Mouse (Mus musculus) layer of hippocampus, adult 18-20 months (tissue): ENCODE data around the gene Krtap10-10. TPM values are rescaled to one million over a fixed set of nuclear protein-coding genes. Genes with fewer than 3 reads are reported as not detected.
"Not testable (repeated sequence)": the region's sequence is repeated elsewhere in the genome, so short reads cannot be mapped to it uniquely, and the experiment has no call there.

Experiments used
- DNase-seq, 2 experiments: peaks; one replicate each; pipeline ENCODE4 v3.0.0; 2022; ENCODE audit warnings: low spot score in 2 of 2
- long read RNA-seq: library from polyadenylated mRNA; stranded (forward); transcript quantifications from one replicate; pipeline ENCODE4 v2.0.0, GENCODE M21; 2021
- total RNA-seq, 2 experiments: library from RNA; stranded (reverse); gene quantifications; 2 replicates each; pipeline ENCODE4 v1.2.3; 2021

Krtap10-10 gene
- total RNA-seq: not detected
- long read RNA-seq: 0 reads

DNA sequence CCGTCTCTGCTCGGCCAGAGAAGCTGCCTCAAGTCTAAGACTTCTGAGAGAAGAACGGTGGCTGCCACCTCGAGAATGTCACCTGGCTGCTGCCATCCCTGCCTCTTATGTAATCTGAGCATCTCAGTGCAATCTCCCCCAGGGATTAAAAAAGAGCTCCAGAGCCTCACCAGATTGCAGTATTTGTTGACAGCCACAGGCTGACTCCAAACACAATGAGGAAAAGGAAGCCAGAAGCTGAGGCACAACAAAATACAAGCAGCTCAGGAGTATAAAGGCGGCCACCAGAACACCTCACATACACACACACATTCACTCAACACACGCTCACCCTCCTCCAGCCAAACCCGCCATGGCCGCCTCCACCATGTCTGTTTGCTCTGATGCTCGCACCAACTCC lies at the start of gene Krtap10-10:
Gene Krtap10-10, plus strand, starts transcription at position 301 of the 400 bp plus-strand sequence.
- DNase-seq: peak in 1 of 2 experiments; percentile 6

DNA sequence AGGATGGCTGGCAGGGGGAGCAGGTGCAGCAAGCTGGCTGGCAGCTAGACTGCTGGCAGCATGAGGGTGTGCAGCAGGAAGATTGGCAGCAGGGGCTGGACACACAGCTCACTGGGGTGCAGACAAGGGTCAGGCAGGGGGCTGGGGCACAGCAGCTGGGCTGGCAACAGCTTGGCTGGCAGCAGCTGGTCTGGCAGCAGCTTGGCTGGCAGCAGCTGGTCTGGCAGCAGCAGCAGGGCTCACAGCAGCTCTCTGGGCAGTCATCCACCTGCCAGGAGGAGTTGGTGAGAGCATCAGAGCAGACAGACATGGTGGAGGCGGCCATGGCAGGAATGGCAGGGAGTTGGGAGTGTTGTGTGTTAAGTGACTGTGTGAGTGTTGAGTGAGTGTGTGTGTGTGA lies 47.9 kb upstream of the Krtap10-10 start, which contains the start of gene Gm7137:
Gene Gm7137, minus strand, starts transcription at position 325 of the 400 bp plus-strand sequence.
- not testable (repeated sequence) for DNase-seq

DNA sequence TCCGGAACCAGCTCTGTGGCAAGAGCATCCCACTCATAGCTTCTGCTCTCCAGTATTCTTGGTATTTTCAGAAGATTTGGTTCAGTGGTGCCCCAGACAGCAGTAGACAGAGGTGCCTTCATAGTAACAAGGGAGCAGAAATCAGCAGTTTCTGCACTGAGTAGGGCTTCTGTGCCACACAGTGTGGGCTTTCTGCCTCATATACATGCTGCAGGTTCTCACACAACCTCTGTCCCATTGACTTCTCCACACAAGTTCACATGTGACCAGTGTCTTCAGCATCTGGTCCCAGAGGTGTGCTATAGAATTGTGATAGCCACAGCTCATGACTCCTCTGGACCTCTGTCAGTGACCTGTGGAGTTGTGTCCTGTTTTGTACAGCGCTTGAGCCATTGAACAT lies 47.1 kb upstream of the Krtap10-10 start:
- DNase-seq: no peak

DNA sequence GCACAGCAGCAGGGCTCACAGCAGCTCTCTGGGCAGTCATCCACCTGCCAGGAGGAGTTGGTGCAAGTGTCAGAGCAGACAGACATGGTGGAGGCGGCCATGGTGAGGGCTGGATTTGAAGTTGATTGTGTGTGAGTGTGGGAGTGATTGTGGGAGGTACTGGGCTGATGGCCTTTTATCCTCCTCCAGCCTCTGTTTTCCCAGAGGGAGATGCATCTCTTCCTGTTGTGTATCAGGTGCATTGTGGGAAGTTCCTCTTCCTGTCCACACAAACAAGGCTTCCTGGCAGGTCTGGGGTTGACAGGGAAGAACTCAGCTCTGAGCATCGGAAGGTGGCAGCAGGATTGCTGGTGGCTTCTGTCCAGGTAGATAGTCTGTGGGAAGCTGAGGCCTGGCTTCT lies 40.8 kb upstream of the Krtap10-10 start, which contains the start of gene Gm9639:
Gene Gm9639, minus strand, starts transcription at position 101 of the 400 bp plus-strand sequence.
- no peak for DNase-seq

DNA sequence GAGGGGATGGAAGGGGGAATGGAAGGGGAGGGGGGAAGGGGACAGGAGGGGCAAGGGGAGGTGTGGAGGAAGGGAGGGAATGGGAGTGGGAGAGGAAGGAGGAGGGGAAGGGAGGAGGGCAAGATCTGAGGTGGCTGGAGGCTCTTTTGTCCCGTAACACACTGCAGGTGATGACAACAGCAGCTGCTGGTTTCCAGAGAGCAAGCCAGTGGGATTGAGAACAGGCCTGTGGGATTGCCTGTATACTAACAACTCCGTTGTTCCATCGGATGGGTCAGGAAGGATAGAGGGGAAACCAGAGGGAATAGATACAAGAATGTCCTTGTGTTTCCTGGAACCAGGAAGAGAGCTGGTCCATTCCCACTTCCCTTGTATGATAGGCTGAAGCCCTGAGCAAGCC lies 38.1 kb upstream of the Krtap10-10 start:
- DNase-seq: no peak

DNA sequence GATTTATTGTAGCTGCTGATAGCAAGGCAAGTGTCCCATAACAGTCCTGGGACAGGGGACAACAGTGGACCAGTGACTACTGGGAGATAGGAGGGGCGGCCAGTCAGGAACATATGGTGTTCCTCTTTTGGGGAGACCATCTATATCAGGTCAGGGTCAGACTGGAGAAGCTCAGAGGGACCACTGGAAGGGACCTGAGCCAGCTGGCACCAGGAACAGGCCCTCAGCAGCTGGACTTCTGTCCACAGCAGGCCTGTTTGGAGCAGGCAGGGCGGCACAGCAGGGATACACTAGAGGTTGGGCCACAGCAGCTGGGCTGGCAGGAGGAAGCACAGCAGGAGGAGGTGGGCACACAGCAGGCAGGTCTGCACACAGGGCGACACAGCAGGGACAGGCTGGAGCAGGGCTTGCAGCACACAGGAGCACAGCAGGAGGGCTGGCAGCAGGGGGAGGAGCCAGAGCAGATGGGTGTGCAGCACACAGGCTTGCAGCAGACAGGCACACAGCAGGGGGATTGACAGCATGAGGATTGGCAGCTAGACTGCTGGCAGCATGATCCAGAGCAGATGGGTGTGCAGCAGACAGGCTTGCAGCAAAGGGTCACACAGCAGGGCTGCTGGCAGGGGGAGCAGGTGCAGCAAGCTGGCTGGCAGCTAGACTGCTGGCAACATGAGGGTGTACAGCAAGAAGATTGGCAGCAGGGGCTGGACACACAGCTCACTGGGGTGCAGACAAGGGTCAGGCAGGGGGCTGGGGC lies 37.4 kb upstream of the Krtap10-10 start:
- DNase-seq: not testable (repeated sequence)

DNA sequence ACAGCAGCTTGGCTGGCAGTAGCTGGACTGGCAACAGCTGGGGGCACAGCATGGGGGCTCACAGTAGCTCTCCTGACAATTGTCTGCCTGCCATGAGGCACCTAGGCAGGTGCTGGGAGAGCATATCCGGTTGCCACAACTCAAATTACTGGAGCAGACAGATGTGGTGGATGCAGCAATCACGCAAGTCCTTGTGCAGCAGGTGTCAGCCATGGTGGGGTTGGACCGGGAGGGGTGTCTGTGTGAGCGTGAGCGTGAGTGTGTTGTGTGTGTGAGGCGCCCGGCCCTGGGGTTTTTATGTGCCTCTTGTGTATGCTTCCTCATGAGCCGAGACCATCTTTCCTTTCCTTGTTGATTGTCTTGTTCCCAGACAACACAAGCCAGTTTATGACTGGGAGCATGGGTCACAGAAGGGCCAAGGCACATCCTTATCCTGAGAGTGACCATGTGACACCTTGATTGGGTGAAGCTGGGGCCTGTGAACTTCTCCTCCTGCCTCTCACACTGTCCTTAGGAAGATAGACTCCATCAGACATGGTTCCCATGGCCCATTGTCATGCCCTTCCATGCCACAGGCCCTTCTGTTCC lies 36.7 kb upstream of the Krtap10-10 start, which contains the start of gene Gm19668:
Gene Gm19668, minus strand, starts transcription at position 213 of the 588 bp plus-strand sequence.
- no peak for DNase-seq

DNA sequence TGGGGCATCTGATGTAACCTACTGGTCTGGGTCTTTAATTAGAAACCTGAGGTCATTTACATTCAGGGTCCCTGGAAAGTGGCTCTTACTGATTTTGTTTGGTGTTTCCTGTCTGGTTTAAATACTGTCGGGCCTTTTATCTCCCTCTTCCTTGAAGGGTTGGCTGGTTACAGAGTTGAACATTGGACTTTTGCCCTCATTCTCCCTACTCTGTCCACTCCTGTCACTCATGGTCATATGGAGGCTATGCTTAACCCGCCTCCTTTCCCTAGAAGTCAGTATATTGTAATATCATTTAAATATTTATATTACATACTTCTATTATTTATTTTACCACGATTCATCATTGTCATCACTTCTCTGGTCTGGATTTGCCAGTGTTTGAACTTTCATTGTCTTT lies 31.7 kb upstream of the Krtap10-10 start:
- no peak for DNase-seq

DNA sequence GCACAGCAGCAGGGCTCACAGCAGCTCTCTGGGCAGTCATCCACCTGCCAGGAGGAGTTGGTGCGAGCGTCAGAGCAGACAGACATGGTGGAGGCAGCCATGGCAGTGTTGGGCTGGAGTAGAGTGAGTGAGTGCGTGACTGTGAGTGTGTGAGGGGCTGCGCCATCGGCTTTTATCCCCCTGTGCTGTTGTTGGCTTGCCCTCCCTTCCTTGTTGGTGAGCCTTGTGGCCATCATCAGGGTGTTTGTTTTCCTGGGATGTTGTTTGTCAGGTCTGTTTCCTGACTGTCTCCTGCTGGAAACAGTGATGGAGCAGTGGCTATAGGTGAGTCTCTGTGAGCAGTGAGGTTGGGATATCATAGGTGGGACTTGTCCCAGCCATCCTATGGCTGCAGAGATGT lies 24.0 kb upstream of the Krtap10-10 start, which contains the start of gene Gm9507:
Gene Gm9507, minus strand, starts transcription at position 101 of the 400 bp plus-strand sequence.
- DNase-seq: no peak

DNA sequence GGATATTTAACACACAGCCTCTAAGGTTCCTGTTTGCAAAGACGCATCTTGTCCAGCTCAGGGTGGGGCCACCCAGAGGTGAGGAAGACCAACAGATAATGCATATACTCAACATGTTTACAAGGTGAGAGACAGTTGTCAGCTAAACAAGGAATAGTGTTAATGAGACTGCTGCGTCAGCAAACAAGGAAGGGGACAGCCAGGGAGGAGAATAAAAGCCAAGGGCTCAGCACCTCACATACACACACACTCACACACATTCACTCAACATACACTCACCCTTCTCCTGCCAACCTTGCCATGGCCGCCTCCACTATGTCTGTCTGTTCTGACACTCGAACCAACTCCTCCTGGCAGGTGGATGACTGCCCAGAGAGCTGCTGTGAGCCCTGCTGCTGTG lies 21.4 kb upstream of the Krtap10-10 start, which contains the start of gene Gm2696:
Gene Gm2696, plus strand, starts transcription at position 301 of the 400 bp plus-strand sequence.
- DNase-seq: no peak

DNA sequence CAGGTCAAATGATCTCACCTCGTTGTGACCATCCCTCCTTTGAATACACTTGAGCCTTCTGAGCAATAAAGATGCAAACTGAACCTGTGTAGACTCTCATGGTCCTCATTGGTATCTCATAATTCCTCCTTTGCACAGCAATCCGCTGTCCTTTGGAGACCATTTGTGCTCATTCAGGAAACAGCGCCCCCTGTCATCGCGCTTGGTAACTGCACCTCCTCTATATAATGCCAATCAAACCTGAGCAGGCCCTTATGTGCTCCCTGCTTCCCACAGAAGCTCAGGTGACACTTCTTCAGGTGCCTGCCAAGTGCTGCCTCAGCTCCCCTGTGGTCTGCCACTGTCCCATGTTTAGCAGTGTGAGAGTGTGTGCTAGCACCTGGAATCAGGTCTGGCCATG lies 20.2 kb upstream of the Krtap10-10 start:
- DNase-seq: no peak

DNA sequence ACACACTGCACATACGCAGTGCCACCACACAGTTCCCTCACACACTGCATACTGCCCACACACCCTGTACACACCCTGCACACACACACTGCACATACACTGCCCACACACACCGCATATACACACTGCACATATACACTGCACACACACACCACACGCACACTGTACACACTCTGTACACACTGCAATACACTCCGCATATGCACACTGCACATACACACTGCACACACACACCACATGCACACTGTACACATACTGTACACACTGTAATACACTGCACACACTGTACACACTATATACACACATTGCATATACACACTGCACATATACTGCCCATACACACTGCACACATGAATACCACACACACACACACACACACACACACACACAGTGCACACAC lies 17.2 kb upstream of the Krtap10-10 start:
- no peak for DNase-seq

DNA sequence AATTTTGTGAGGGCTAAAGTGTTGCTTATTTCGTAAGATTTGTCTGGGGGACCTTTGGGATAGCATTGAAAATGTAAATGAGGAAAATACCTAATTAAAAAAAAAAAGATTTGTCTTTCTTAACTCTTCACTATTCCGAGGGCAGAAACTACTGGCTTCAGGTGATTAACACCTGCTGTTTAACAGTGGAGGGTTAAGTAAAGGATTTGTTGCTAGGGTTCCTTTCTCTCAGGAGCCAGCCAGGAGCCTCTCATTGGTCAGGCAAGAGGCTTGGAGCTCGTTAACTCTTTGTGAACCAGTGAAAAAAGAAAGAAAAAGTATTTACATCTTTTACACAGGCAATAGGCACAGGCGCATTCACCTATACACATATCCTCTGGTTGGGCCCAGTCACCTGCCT lies 16.5 kb upstream of the Krtap10-10 start:
- no peak for DNase-seq

DNA sequence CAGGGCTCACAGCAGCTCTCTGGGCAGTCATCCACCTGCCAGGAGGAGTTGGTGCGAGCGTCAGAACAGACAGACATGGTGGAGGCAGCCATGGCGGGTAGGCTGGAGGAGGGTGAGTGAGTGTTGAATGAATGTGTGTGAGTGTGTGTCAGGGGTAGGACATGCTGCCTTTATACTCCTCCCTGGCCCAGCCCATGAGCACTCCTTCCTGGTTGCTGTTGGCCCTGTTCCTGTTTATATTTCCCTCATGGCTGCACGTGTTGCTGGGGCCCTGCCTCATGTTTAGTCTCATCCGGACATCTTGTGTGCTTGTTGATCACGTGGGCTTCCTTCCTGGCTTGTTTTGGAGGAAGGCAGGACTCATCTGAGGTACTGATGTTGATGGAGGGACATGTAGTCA lies 8.8 kb upstream of the Krtap10-10 start, which contains the start of gene Krtap10-4:
Gene Krtap10-4, minus strand, starts transcription at position 145 of the 400 bp plus-strand sequence.
- DNase-seq: no peak

DNA sequence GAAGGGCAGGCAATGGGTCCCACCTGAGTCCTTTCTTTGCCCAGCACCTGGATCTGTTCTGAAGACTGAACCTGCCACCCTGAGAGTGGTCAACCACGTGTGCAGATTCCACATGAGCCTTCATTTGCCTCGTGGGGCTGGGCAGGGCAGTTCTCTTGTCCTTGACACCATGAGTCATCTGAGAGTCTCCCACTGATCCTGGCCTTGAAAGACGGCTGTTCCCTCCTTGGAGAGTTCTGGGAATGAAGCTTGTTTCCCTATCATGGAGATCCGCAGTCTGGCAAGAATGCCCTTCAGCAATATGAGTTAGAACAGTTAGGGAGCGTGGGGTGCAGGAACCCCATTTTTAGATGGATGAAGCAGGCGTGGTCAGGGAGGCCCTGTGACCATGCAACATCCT lies 3.3 kb downstream of the Krtap10-10 start:
- DNase-seq: no peak

DNA sequence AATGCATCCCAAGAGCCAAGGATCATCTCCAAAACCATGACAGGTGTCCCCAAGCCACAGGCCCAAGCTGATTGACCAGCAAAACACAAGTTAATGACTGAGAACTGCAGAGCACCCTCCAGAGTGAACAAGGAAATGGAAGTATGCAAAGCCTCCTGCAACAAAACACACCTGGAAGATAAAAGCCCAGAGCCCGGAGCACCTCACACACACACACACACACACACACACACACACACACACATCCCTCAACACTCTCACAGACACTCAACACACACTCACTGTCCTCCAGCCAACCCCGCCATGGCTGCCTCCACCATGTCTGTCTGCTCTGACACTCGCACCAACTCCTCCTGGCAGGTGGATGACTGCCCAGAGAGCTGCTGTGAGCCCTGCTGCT lies 10.8 kb downstream of the Krtap10-10 start, which contains the start of gene Gm36176:
Gene Gm36176, plus strand, starts transcription at position 301 of the 400 bp plus-strand sequence.
- no peak for DNase-seq

DNA sequence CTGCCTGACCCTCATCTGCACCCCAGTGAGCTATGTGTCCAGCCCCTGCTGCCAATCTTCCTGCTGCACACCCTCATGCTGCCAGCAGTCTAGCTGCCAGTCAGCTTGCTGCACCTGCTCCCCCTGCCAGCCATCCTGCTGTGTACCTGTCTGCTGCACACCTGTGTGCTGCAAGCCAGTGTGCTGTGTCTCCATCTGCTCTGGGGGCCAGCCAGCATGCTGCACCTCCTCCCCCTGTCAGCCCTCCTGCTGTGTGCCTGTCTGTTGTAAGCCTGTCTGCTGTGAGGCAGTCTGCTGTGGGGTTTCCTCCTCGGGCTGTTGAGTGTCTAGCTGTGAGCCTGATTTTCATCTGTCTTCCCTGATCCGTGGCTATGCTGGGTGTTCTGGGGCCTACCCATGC lies 11.2 kb downstream of the Krtap10-10 start:
- no peak for DNase-seq

DNA sequence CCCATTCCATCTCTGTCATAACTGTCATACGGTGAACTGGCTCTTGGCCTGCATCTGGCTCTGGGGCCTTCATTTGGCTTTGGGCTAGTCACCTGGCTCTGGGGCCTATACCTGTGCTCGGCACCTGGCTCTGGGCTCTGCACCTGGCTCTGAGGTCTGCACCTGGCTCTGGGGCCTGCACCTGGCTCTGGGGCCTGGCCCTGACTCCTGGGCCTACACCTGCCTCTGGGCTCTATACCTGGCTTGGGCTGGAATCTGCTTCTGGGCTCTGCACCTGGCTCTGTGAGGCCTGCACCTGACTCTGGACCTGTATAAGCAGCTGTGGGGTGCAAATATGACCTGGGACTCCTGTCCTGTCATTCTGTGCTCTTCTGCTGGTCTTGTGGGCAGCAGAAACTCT lies 11.8 kb downstream of the Krtap10-10 start:
- DNase-seq: no peak

DNA sequence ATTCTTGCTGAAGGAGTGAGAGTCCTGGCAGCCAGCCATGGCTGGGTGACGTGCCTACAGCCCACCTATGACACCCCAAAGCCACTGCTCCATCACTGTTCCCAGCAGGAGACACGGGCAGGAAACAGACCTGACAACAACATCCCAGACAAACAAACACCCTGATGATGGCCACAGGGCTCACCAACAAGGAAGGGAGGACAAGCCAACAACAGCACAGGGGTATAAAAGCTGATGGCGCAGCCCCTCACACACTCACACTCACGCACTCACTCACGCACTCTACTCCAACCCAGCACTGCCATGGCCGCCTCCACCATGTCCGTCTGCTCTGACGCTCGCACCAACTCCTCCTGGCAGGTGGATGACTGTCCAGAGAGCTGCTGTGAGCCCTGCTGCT lies 16.8 kb downstream of the Krtap10-10 start, which contains the start of gene Gm10318:
Gene Gm10318, plus strand, starts transcription at position 301 of the 400 bp plus-strand sequence.
- no peak for DNase-seq

DNA sequence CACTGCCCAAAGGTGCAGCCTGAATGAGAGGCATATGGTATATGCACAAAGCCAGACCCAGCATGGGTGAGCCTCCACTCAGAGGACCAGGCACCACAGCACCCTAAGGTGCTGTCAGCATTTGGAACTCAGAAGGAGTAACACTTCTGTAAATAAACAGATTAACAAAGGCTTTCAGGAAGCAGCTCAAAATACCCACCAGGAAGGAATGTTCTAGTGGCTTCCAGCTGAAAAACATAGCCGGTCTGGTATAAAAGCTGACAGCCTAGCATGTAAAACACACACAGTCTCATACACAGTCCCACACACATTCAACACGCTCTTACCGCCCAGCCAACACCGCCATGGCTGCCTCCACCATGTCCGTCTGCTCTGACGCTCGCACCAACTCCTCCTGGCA lies 25.9 kb downstream of the Krtap10-10 start, which contains the start of gene Gm3285:
Gene Gm3285, plus strand, starts transcription at position 301 of the 400 bp plus-strand sequence.
- DNase-seq: no peak

DNA sequence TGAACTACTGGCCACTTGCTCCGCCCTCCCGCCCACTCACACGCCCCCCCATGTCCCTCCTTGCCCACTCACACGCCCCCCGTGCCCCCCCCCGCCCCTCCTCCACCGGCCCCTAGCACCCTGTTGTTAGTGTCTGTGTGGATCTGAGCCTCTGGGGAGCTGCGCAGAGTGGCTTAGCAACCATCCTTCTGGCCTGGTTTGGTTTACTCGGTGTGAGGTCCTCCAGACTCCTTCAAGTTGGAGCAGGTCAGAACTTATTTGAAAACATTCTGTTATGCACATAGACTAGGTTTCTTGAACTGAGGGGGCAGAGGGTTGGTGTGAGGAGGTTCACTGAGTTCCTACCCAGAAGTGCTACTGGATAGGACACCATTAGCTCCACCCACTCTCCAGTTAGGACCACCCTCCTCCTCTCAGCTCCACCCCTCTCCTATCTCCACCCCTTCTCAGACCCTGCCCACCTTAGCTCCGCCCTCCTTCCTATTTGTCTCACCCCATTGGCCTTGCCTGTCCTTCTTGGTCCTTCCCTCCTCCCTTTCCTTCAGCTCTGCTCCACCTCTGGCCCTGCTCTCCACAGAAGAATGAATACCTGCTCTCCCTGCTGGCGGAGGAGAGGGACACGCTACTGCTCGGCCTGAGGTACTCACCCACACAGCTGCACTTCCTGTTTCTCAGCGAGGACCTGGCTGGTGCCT lies 28.5 kb downstream of the Krtap10-10 start:
- no peak for DNase-seq
